Mouse (Mus musculus): Measurements from ENCODE around the gene Vmn1r235.
"Not testable (repeated sequence)": the region's sequence is repeated elsewhere in the genome, so short reads cannot be mapped to it uniquely, and the experiment has no call there.

Gene Vmn1r235

GRCm38 (mm10) chr17:21256111-21256510 lies at the start of gene Vmn1r235:
Vmn1r235 (plus strand) TSS chr17:21256411.
- DNase-seq: no peak

- DNase-seq: not testable (repeated sequence)
Observed at GRCm38 (mm10) chr17:21211081-21211480, 45.1 kb upstream of the Vmn1r235 start.

GRCm38 (mm10) chr17:21225787-21226186 lies 30.4 kb upstream of the Vmn1r235 start, which contains the start of gene Vmn1r234:
Vmn1r234 (plus strand) TSS chr17:21226087.
- no peak for DNase-seq

GRCm38 (mm10) chr17:21231654-21232053 lies 24.6 kb upstream of the Vmn1r235 start:
- peak; percentile 41 to 53 for DNase-seq

- peak; percentile 11 for DNase-seq
Observed at GRCm38 (mm10) chr17:21272103-21272502, 15.9 kb downstream of the Vmn1r235 start.

- no peak for DNase-seq
Observed at GRCm38 (mm10) chr17:21282642-21283041, 26.4 kb downstream of the Vmn1r235 start, which contains the start of gene Vmn1r236. Vmn1r236 (plus strand) TSS chr17:21282942.

GRCm38 (mm10) chr17:21284395-21284794 lies 28.2 kb downstream of the Vmn1r235 start:
- no peak for DNase-seq

GRCm38 (mm10) chr17:21289695-21290094 lies 33.5 kb downstream of the Vmn1r235 start:
- no peak for DNase-seq

GRCm38 (mm10) chr17:21311565-21311964 lies 55.4 kb downstream of the Vmn1r235 start, which contains the start of gene Vmn1r237:
Vmn1r237 (plus strand) TSS chr17:21311865.
- no peak for DNase-seq

Measured in thymus, postnatal 36 days (tissue).